Mouse (Mus musculus) testis, adult 10 weeks (tissue): Measurements from ENCODE around the gene Crtam. TPM values are rescaled to one million over a fixed set of nuclear protein-coding genes. Genes with fewer than 3 reads are reported as not detected.

ENCODE experiments used
- polyA plus RNA-seq: library from polyadenylated mRNA; stranded (reverse); fragments of 350-450 nt; fragmentation: Illumina TruSeq; extraction: RNeasy Lipid Tissue Mini Kit (QIAGEN cat#74804); gene quantifications from one replicate; pipeline ENCODE4 v1.2.3, GENCODE M21; 2014; ENCODE audit warnings: low read depth, low replicate concordance

Gene Crtam
- 29.1 TPM for polyA plus RNA-seq

GRCm38 (mm10) chr9:41004415-41004814, at the start of gene Crtam:
Gene Crtam (minus strand): TSS chr9:41004628.

GRCm38 (mm10) chr9:40963586-40964417, 40.6 kb downstream of the Crtam start, which contains the start of gene Jhy:
Gene Jhy (minus strand): TSS chr9:40964118.

Other genes with a start within 250 kb of the Crtam start
- gene Hspa8, start 203.6 kb downstream of the Crtam start, polyA plus RNA-seq, result 260 TPM
- gene Bsx, start 130.5 kb downstream of the Crtam start, polyA plus RNA-seq, result not detected
- 85.1 TPM for gene Jhy, start 40.5 kb downstream of the Crtam start, polyA plus RNA-seq
- 1.7 TPM for gene Ubash3b, start 157.1 kb upstream of the Crtam start, polyA plus RNA-seq